Mouse (Mus musculus) layer of hippocampus, adult 8-10 months (tissue): ENCODE results near the gene Icam4. TPM values are rescaled to one million over a fixed set of nuclear protein-coding genes. Genes with fewer than 3 reads are reported as not detected.
"Not testable (repeated sequence)": the region's sequence is repeated elsewhere in the genome, so short reads cannot be mapped to it uniquely, and the experiment has no call there.

Experiments
- DNase-seq, 2 experiments: peaks; one replicate each; pipeline ENCODE4 v3.0.0; 2022; ENCODE audit warnings: low spot score in 2 of 2
- microRNA-seq, 2 experiments: library from miRNA; unstranded; fragments of <30 nt; microRNA quantifications; one replicate each; pipeline ENCODE4 v1.2.0; 2022
- total RNA-seq, 4 experiments: library from RNA; stranded (reverse); gene quantifications; 2 replicates each; pipeline ENCODE4 v1.2.4; 2022

The Icam4 gene
- total RNA-seq, 4 experiments from 2014 or later, result 0.49 to 1.8 (median 1.4) TPM

- no peak for DNase-seq
These were observed 5.4 kb downstream of the Icam4 start for GRCm38 (mm10) chr9:21034481-21035085.

- no peak for DNase-seq
These were observed 6.4 kb downstream of the Icam4 start for GRCm38 (mm10) chr9:21035586-21035985.

- DNase-seq, result no peak
These were observed 7.0 kb downstream of the Icam4 start for GRCm38 (mm10) chr9:21036161-21036560.

- DNase-seq, result peak in 1 of 2 experiments; percentile 24
These were observed 7.5 kb downstream of the Icam4 start for GRCm38 (mm10) chr9:21036666-21037065.

- peak in 1 of 2 experiments; percentile 47 for DNase-seq
These were observed 8.3 kb downstream of the Icam4 start for GRCm38 (mm10) chr9:21037481-21037891.

GRCm38 (mm10) chr9:21039779-21040178, 10.6 kb downstream of the Icam4 start:
- no peak for DNase-seq

- peak; percentile 80 to 86 for DNase-seq
These were observed 12.1 kb downstream of the Icam4 start for GRCm38 (mm10) chr9:21041308-21041707.

- no peak for DNase-seq
These were observed 14.4 kb downstream of the Icam4 start for GRCm38 (mm10) chr9:21043563-21043962.

GRCm38 (mm10) chr9:21044785-21045184, 15.6 kb downstream of the Icam4 start:
- DNase-seq, result not testable (repeated sequence)

GRCm38 (mm10) chr9:21045235-21045634, 16.1 kb downstream of the Icam4 start:
- DNase-seq, result no peak

GRCm38 (mm10) chr9:21051578-21051977, 22.4 kb downstream of the Icam4 start:
- DNase-seq, result no peak

GRCm38 (mm10) chr9:21062928-21063327, 33.8 kb downstream of the Icam4 start:
- peak; percentile 55 to 69 for DNase-seq

GRCm38 (mm10) chr9:21067006-21067684, 38.0 kb downstream of the Icam4 start, which contains the start of gene Zglp1:
TSS of gene Zglp1 (minus strand) at chr9:21067093.
- no peak for DNase-seq

- no peak for DNase-seq
These were observed 43.5 kb downstream of the Icam4 start for GRCm38 (mm10) chr9:21072641-21073040.

- DNase-seq, result peak; percentile 89 to 94
These were observed 44.1 kb downstream of the Icam4 start, which contains the start of the genes Gm49373 and Fdx1l for GRCm38 (mm10) chr9:21073044-21073840. TSS of gene Gm49373 (minus strand) at chr9:21073096. TSS of gene Fdx1l (minus strand) at chr9:21073614.

- DNase-seq, result no peak
These were observed 45.0 kb downstream of the Icam4 start for GRCm38 (mm10) chr9:21074173-21074572.

GRCm38 (mm10) chr9:21075625-21076024, 46.5 kb downstream of the Icam4 start:
- DNase-seq, result no peak

Small RNA genes within 50 kb of the gene (microRNA-seq; reads per million reads assigned to microRNA genes)
- gene Mir1900 (0.25 to 0.32 reads per million in 2 experiments), gene Mir7082 (0.96 to 1.0 reads per million in 2 experiments)

Other genes starting within 250 kb of the Icam4 start
- 1 to 10 TPM; 1.2 to 2.9 (median 2.3) TPM for gene Col5a3, start 214.3 kb upstream of the Icam4 start, total RNA-seq
- gene Rdh8, start 210.9 kb upstream of the Icam4 start, total RNA-seq, result not detected
- gene A230050P20Rik, start 160.7 kb upstream of the Icam4 start, total RNA-seq, result 10 to 100 TPM; 83.6 to 95.7 (median 90.0) TPM
- gene Angptl6, start 149.6 kb upstream of the Icam4 start, total RNA-seq, result 1 to 10 TPM; 6.8 to 8.9 (median 8.5) TPM
- gene Ppan, start 141.2 kb upstream of the Icam4 start, total RNA-seq, result 10 to 100 TPM; 21.8 to 28.1 (median 24.6) TPM
- gene Eif3g, start 130.8 kb upstream of the Icam4 start, total RNA-seq, result 100 to 1,000 TPM; 118 to 139 (median 131) TPM
- gene Dnmt1, start 69.5 kb upstream of the Icam4 start, total RNA-seq, result 10 to 100 TPM; 32.9 to 38.4 (median 35.2) TPM
- 1 to 10 TPM; 1.3 to 4.4 (median 3.7) TPM for gene S1pr2, start 52.6 kb upstream of the Icam4 start, total RNA-seq
- 10 to 100 TPM; 60.1 to 65.7 (median 61.0) TPM for gene Mrpl4, start 26.6 kb upstream of the Icam4 start, total RNA-seq
- 1 to 10 TPM; 2.8 to 9.8 (median 6.3) TPM for gene Icam1, start 13.4 kb upstream of the Icam4 start, total RNA-seq
- 100 to 1,000 TPM; 302 to 315 (median 304) TPM for gene Icam5, start 2.7 kb downstream of the Icam4 start, total RNA-seq
- gene Zglp1, start 37.7 kb downstream of the Icam4 start, total RNA-seq, result 1 to 10 TPM in 1 of 4 experiments, under 1 TPM in 1, not detected in 2; 0.87 to 1.1 TPM
- 1 to 10 TPM; 1.2 to 2.3 (median 2.2) TPM for gene Gm49373, start 43.7 kb downstream of the Icam4 start, total RNA-seq
- gene Fdx1l, start 44.2 kb downstream of the Icam4 start, total RNA-seq, result 10 to 100 TPM; 47.3 to 69.6 (median 59.3) TPM
- 1 to 10 TPM; 2.7 to 5.4 (median 4.0) TPM for gene Gm38431, start 62.6 kb downstream of the Icam4 start, total RNA-seq
- gene Raver1, start 62.6 kb downstream of the Icam4 start, total RNA-seq, result 10 to 100 TPM; 26.7 to 35.4 (median 31.6) TPM
- gene Tyk2, start 101.9 kb downstream of the Icam4 start, total RNA-seq, result 10 to 100 TPM; 17.1 to 20.7 (median 18.7) TPM
- gene Cdc37, start 120.6 kb downstream of the Icam4 start, total RNA-seq, result 100 to 1,000 TPM; 116 to 151 (median 131) TPM
- 10 to 100 TPM; 86.6 to 99.1 (median 93.6) TPM for gene Pde4a, start 136.3 kb downstream of the Icam4 start, total RNA-seq
- gene Keap1, start 210.0 kb downstream of the Icam4 start, total RNA-seq, result 10 to 100 TPM; 52.8 to 60.0 (median 56.6) TPM
- gene S1pr5, start 219.1 kb downstream of the Icam4 start, total RNA-seq, result 10 to 100 TPM; 11.3 to 19.1 (median 14.6) TPM
- gene Atg4d, start 235.9 kb downstream of the Icam4 start, total RNA-seq, result 10 to 100 TPM; 37.3 to 45.0 (median 38.1) TPM